Mouse (Mus musculus): Measurements from ENCODE around the gene Ulk2. TPM values are rescaled to one million over a fixed set of nuclear protein-coding genes. Genes with fewer than 3 reads are reported as not detected.

Ulk2 gene
- polyA plus RNA-seq, 1 experiment from 2014 or later, result 20.5 TPM

DNA sequence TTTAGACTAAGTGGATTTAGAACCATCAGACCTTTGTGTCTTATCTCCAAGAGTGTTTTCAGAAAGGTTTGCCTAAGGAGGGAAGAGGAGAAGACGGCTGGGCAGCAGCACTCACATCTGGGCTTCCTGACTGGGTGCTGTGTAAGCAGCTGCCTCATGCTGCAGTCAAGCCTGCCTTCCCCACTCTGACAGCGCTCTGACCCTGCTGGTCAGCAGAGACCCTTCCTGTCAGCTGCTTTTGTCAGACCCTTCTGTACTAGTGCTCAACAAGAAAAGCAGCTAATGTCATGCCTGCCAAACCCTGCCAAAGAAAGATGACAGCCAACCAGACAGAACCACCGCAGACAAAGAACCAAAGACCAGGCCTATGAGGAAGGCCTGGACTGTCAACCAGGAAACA lies 111.1 kb downstream of the Ulk2 start:
- no peaks in the 10 kb centered on the region for H3K4me1 ChIP-seq (ENCODE audit: insufficient read depth)
- no peak for ATAC-seq (ENCODE audit: insufficient read depth)
- whole genome bisulfite sequencing, result 74% methylated on average over 3 of the region's 3 CpGs
- no peak for DNase-seq
- H3K36me3 ChIP-seq (ENCODE audit: insufficient read depth), result peaks cover 79% of the 10 kb centered on the region
- H3K4me3 ChIP-seq (ENCODE audit: low read depth, low read length), result no peak overlapping the region
- no peak overlapping the region for H3K4me2 ChIP-seq
- H3K27me3 ChIP-seq (ENCODE audit: insufficient read depth, low read length), result no peaks in the 10 kb centered on the region
- no peaks in the 10 kb centered on the region for H3K9me3 ChIP-seq (ENCODE audit: low read depth, low read length)
- H3K27ac ChIP-seq (ENCODE audit: low read depth), result no peak overlapping the region
- TF ChIP-seq CTCF (IDR thresholded peaks at IDR 0.05; ENCODE audit: low read depth), result no peak
- H3K9ac ChIP-seq, result no peak overlapping the region

DNA sequence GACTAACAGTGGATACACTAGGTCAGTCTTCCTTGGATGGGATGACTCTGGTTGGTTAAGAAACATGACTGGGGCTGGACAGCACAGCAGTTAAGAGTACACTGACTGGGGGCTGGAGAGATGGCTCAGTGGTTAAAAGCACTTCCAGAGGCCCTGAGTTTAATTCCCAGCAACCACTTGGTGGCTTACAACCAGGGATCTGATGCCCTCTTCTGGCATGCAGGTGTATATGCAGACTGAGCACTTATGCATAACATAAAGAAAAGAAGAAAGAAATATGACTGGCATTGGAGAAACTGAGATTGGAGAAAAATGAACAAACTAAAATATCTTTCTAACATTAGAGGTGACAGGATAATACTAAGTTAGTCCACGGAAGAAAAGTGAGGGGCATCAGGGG lies 114.4 kb downstream of the Ulk2 start:
- peaks cover 87% of the 10 kb centered on the region for H3K36me3 ChIP-seq (ENCODE audit: insufficient read depth)
- TF ChIP-seq CTCF (IDR thresholded peaks at IDR 0.05; ENCODE audit: low read depth), result no peak; the same call in 1 of the 2 replicates
- no peaks in the 10 kb centered on the region for H3K9me3 ChIP-seq (ENCODE audit: low read depth, low read length)
- no peak for DNase-seq
- H3K27ac ChIP-seq (ENCODE audit: low read depth), result no peak overlapping the region
- no peaks in the 10 kb centered on the region for H3K4me1 ChIP-seq (ENCODE audit: insufficient read depth)
- H3K4me3 ChIP-seq (ENCODE audit: low read depth, low read length), result no peak overlapping the region
- H3K9ac ChIP-seq, result no peak overlapping the region
- 97% methylated on average over 1 of the region's 1 CpGs for WGBS
- no peaks in the 10 kb centered on the region for H3K27me3 ChIP-seq (ENCODE audit: insufficient read depth, low read length)
- no peak for ATAC-seq (ENCODE audit: insufficient read depth)
- no peak overlapping the region for H3K4me2 ChIP-seq

DNA sequence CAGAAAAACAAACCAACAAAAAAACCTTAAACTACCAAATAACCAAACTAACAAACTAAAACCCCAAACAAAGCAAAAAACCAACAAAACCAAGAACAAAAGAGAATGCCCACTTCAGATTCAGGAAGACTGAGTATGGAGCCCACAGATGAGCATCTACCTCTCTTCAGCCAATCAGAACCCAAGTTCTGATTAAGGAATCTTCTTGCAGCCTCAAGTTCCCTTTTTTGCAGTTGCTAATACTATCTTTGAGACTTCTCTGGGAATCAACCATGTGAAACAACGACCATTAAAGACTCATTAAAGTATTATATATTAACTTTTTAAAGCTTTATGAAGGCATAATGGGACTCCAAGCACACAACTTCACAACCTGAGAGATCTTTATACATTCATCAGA lies 117.6 kb downstream of the Ulk2 start:
- H3K9ac ChIP-seq, result no peak overlapping the region
- no peaks in the 10 kb centered on the region for H3K27me3 ChIP-seq (ENCODE audit: insufficient read depth, low read length)
- no peak overlapping the region for H3K27ac ChIP-seq (ENCODE audit: low read depth)
- no peak for ATAC-seq (ENCODE audit: insufficient read depth)
- no peak for DNase-seq
- WGBS, result 91% methylated on average over 1 of the region's 1 CpGs
- no peaks in the 10 kb centered on the region for H3K4me1 ChIP-seq (ENCODE audit: insufficient read depth)
- TF ChIP-seq CTCF (IDR thresholded peaks at IDR 0.05; ENCODE audit: low read depth), result no peak
- H3K9me3 ChIP-seq (ENCODE audit: low read depth, low read length), result no peaks in the 10 kb centered on the region
- H3K4me3 ChIP-seq (ENCODE audit: low read depth, low read length), result no peak overlapping the region
- no peak overlapping the region for H3K4me2 ChIP-seq
- peaks cover 94% of the 10 kb centered on the region for H3K36me3 ChIP-seq (ENCODE audit: insufficient read depth)

- Histone ChIP-seq H3K9me3 (ENCODE audit: low read depth, low read length) (no peaks in the 10 kb centered on the region), H3K4me2 (no peak overlapping the region), H3K4me1 (ENCODE audit: insufficient read depth) (no peaks in the 10 kb centered on the region), H3K36me3 (ENCODE audit: insufficient read depth) (peaks cover 78% of the 10 kb centered on the region), H3K9ac (no peak overlapping the region), H3K4me3 (ENCODE audit: low read depth, low read length) (no peak overlapping the region), H3K27me3 (ENCODE audit: insufficient read depth, low read length) (no peaks in the 10 kb centered on the region), H3K27ac (ENCODE audit: low read depth) (no peak overlapping the region)
- ATAC-seq (ENCODE audit: insufficient read depth), result no peak
- WGBS, result 87% methylated on average over 7 of the region's 7 CpGs
- TF ChIP-seq CTCF (IDR thresholded peaks at IDR 0.05; ENCODE audit: low read depth), result no peak
- DNase-seq, result no peak
Observed at GRCm38 (mm10) chr11:61732672-61733071, 122.2 kb downstream of the Ulk2 start.

DNA sequence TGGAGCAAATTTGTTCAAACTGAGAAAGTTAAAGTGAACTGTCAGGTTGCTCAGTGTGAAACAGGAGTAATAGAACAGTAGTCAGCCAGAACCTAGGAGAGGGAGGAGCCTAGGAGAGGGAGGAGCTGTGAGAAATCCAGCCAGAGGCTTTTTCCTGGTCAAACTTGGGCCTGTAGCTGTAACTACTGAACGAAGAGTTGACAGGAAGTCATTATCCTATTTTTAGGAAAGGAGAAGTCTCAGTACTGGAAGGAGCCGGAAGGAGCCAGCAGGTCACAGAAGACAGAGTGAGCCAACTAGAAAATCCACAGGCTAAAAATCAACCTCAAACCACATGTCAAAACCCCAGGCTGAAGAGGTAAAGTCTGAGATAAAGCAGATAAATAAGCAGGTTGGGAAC lies 126.8 kb downstream of the Ulk2 start:
- Histone ChIP-seq H3K27me3 (ENCODE audit: insufficient read depth, low read length) (no peaks in the 10 kb centered on the region), H3K9me3 (ENCODE audit: low read depth, low read length) (no peaks in the 10 kb centered on the region), H3K4me2 (no peak overlapping the region), H3K9ac (no peak overlapping the region), H3K4me1 (ENCODE audit: insufficient read depth) (no peaks in the 10 kb centered on the region), H3K27ac (ENCODE audit: low read depth) (no peak overlapping the region), H3K36me3 (ENCODE audit: insufficient read depth) (peaks cover 54% of the 10 kb centered on the region), H3K4me3 (ENCODE audit: low read depth, low read length) (no peak overlapping the region)
- no peak for TF ChIP-seq CTCF (IDR thresholded peaks at IDR 0.05; ENCODE audit: low read depth)
- ATAC-seq (ENCODE audit: insufficient read depth) (no peak), DNase-seq (peak; percentile 27)
- 61% methylated on average over 2 of the region's 2 CpGs for WGBS

Other genes with a start within 250 kb of the Ulk2 start
- gene Grap, start 201.8 kb downstream of the Ulk2 start, polyA plus RNA-seq (2014; fragmentation: Nextera tagmentation; extraction: Ambion mirVana), result 27.8 and 29.5 TPM in 2 replicates
- 2.1 and 2.2 TPM in 2 replicates for gene Fam83g, start 171.0 kb downstream of the Ulk2 start, polyA plus RNA-seq (2014; fragmentation: Nextera tagmentation; extraction: Ambion mirVana)
- gene Slc5a10, start 134.2 kb downstream of the Ulk2 start, polyA plus RNA-seq (2014; fragmentation: Nextera tagmentation; extraction: Ambion mirVana), result not detected in 2 replicates
- gene Prpsap2, start 93.0 kb downstream of the Ulk2 start, polyA plus RNA-seq (2014; fragmentation: Nextera tagmentation; extraction: Ambion mirVana), result 26.7 and 28.6 TPM in 2 replicates
- gene Akap10, start 75.2 kb upstream of the Ulk2 start, polyA plus RNA-seq (2014; fragmentation: Nextera tagmentation; extraction: Ambion mirVana), result 19.0 and 20.4 TPM in 2 replicates
- 13.0 and 13.4 TPM in 2 replicates for gene Specc1, start 101.7 kb upstream of the Ulk2 start, polyA plus RNA-seq (2014; fragmentation: Nextera tagmentation; extraction: Ambion mirVana)